Mouse (Mus musculus) neural tube, embryonic 14.5 days (tissue): Measurements from ENCODE around the gene Rbm4b. TPM values are rescaled to one million over a fixed set of nuclear protein-coding genes. Genes with fewer than 3 reads are reported as not detected.

ENCODE experiments used
- ATAC-seq: fragments of 200-750 bp; cut with Nextera tagmentation; 2 replicates; pipeline ENCODE4 v1.8.0; 2017; ENCODE audit warnings: low read depth, mild to moderate bottlenecking, moderate TSS enrichment, moderate library complexity
- H3K27ac ChIP-seq: fragments of 300-500 bp; sonication (generic); 2 replicates; pipeline ENCODE4 v1.5.1; 2014; ENCODE audit warnings: low read depth, mild to moderate bottlenecking, control low read depth, low read length, moderate library complexity, mixed read lengths
- H3K27me3 ChIP-seq: fragments of 300-500 bp; sonication (generic); 2 replicates; pipeline ENCODE4 v1.6.1; 2014; ENCODE audit warnings: low read length; ENCODE audit not compliant: control insufficient read depth, insufficient read depth
- H3K36me3 ChIP-seq: fragments of 300-500 bp; sonication (generic); 2 replicates; pipeline ENCODE4 v1.6.1; 2014; ENCODE audit warnings: low read length, mixed read lengths; ENCODE audit not compliant: control insufficient read depth, insufficient read depth
- H3K4me1 ChIP-seq: fragments of 300-500 bp; sonication (generic); 2 replicates; pipeline ENCODE4 v1.6.1; 2014; ENCODE audit warnings: low read length; ENCODE audit not compliant: control insufficient read depth, insufficient read depth
- H3K4me2 ChIP-seq: fragments of 300-500 bp; sonication (generic); 2 replicates; pipeline ENCODE4 v1.6.1; 2014; ENCODE audit warnings: mild to moderate bottlenecking, low read depth, low read length, control low read depth
- H3K4me3 ChIP-seq: fragments of 300-500 bp; sonication (generic); 2 replicates; pipeline ENCODE4 v1.5.1; 2014; ENCODE audit warnings: low read depth, low read length, control low read depth, mixed read lengths
- H3K9ac ChIP-seq: fragments of 300-500 bp; sonication (generic); replicated peaks from 2 replicates; pipeline ENCODE4 v1.6.1; 2014; ENCODE audit warnings: low read depth, mild to moderate bottlenecking, control low read depth, low read length, mixed read lengths
- H3K9me3 ChIP-seq: fragments of 300-500 bp; sonication (generic); 2 replicates; pipeline ENCODE4 v1.6.1; 2016; ENCODE audit warnings: low read length; ENCODE audit not compliant: control insufficient read depth
- WGBS: fragments of 180-500 bp; shearing (Covaris S2); extraction: QIAGEN DNeasy Blood & Tissue Kit; methylation state at CpG from one replicate; pipeline ENCODE4 v1.1.7; 2014; 5-methylcytosine and 5-hydroxymethylcytosine counted together
- polyA plus RNA-seq: library from polyadenylated mRNA; unstranded; fragments of >200 nt; fragmentation: Nextera tagmentation; extraction: Ambion mirVana; gene quantifications from 2 replicates; pipeline ENCODE4 v1.2.1, GENCODE M21; 2014

Rbm4b gene
- polyA plus RNA-seq, 1 experiment from 2014 or later, result 157 TPM

DNA sequence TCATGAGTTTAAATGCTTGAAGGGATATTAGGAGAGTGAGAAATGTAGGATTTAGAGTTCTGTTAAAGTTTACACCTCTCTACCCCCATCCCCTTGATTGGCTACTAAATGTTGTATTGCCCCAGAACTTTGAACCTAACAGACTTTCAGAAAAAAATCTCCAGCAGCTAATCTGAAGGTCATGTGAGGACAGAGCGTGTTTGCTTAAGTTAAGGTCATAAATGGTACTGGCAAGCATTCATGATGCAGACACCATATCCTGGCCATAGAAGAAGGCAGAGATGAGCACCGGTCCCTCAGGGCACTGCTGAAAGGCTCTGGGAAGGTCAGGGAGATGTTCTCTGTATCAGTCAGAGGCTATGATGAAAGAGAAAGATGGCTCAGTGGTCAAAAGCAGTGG lies 39.0 kb upstream of the Rbm4b start:
- Histone ChIP-seq H3K36me3 (no peaks in the 10 kb centered on the region; the same call in none of the 2 replicates), H3K9me3 (no peaks in the 10 kb centered on the region), H3K4me3 (no peak overlapping the region), H3K4me1 (peaks cover 17% of the 10 kb centered on the region; the same call in 1 of the 2 replicates), H3K27me3 (no peaks in the 10 kb centered on the region), H3K9ac (no peak overlapping the region), H3K4me2 (no peak overlapping the region), H3K27ac (no peak overlapping the region)
- WGBS, result 94% methylated on average over 2 of the region's 2 CpGs
- ATAC-seq, result no peak

DNA sequence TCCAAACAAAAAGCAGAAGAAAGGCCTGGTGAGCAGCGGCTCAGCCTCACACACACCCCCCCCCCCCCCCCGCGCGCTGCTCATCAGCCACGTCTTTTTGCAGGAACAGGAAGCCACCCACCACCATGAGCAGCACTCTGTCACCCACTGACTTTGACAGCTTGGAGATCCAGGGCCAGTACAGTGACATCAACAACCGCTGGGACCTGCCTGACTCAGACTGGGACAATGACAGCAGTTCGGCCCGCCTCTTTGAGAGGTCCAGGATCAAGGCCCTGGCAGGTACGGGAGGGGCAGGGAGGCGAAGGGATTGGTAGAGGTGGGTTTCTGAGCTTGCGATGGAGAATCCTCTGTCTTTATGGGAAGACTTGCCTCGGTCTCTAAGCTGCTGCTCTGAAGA lies 37.6 kb upstream of the Rbm4b start:
- Histone ChIP-seq H3K9ac (no peak overlapping the region), H3K36me3 (peaks cover 3% of the 10 kb centered on the region), H3K27me3 (no peaks in the 10 kb centered on the region), H3K4me3 (no peak overlapping the region), H3K4me1 (peaks cover 13% of the 10 kb centered on the region; the same call in 1 of the 2 replicates), H3K27ac (no peak overlapping the region), H3K9me3 (no peaks in the 10 kb centered on the region), H3K4me2 (no peak overlapping the region)
- ATAC-seq, result no peak
- 36% methylated on average over 12 of the region's 12 CpGs for WGBS

DNA sequence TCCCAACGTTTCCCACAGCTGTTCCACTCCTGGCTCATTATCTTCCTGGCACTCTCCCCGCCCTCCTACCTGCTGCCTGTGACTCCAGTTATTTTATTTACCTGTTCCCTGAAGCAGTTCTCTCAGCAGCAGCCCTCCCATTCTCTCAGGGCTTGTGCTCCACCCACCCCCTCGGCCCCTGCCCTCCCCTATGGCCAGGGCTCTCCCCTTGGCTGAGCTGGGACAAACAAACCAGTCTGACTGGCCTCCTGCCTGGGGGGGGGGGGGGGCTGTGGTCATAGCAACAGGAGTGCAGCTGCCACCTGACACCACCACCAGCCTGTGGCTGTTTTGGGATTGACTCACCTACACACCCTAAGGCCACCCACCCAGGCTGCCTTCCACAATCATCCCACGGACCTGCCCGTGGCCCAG lies 36.9 kb upstream of the Rbm4b start:
- no peaks in the 10 kb centered on the region for H3K9me3 ChIP-seq
- H3K27ac ChIP-seq, result no peak overlapping the region
- H3K4me3 ChIP-seq, result no peak overlapping the region
- WGBS, result 24% methylated on average over 5 of the region's 5 CpGs
- no peak for ATAC-seq
- H3K27me3 ChIP-seq, result no peaks in the 10 kb centered on the region
- 0 out of 2 replicates have a peak, but pooled peaks cover 10% of the 10 kb centered on the region for H3K4me1 ChIP-seq
- no peak overlapping the region for H3K4me2 ChIP-seq
- no peak overlapping the region for H3K9ac ChIP-seq
- peaks cover 9% of the 10 kb centered on the region for H3K36me3 ChIP-seq

DNA sequence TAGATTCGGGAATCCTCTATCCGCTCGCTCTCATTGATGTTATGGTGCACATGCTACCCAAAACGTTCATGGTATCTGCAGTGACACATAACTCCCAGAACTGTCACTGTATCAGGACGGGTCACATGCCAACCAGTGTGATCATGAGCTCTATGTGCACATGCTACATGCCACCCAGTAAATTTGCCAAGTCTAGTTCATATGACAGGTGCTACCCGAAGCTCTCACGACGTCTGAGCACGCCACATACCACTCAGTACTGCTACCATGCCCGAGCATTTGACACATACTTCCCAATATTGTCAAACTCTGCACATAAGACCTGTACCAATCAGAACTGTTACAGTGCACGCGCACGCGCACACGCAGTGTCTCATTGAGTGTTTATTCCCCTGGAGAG lies 36.2 kb upstream of the Rbm4b start:
- H3K9me3 ChIP-seq, result no peaks in the 10 kb centered on the region
- no peak overlapping the region for H3K4me3 ChIP-seq
- H3K36me3 ChIP-seq, result peaks cover 11% of the 10 kb centered on the region
- H3K27ac ChIP-seq, result no peak overlapping the region
- no peak overlapping the region for H3K9ac ChIP-seq
- 78% methylated on average over 15 of the region's 15 CpGs for WGBS
- no peak for ATAC-seq
- no peak overlapping the region for H3K4me2 ChIP-seq
- 0 out of 2 replicates have a peak, but pooled peaks cover 3% of the 10 kb centered on the region for H3K4me1 ChIP-seq
- no peaks in the 10 kb centered on the region for H3K27me3 ChIP-seq

DNA sequence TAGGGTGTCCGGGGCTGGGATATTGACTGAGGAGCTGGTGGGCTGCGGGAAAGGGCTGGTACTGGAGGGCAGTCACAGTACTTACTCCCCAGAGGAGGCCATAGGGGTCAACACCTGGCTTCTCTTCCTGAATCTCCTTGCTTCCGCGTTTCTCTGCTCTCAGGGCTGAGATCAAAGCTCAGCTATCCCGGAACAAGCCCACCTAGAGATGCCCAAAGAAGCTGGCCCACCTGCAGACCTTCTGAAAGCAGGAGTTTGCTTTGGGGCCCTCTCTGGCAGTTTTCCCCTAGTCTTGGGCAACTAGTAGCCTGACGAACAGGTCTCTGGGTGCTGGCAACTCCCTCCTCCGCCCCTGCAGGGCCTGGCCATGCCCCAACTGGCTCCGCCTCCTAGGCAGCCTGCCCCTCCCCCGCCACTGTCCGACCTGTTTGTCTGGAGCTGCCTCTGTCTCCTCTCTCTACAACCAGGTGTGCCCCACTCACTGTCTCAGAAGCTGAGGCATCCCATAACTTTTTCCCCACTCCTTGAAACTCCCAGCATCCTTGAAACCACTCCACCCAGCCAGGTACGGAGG lies 35.5 kb upstream of the Rbm4b start:
- H3K9ac ChIP-seq, result no peak overlapping the region

DNA sequence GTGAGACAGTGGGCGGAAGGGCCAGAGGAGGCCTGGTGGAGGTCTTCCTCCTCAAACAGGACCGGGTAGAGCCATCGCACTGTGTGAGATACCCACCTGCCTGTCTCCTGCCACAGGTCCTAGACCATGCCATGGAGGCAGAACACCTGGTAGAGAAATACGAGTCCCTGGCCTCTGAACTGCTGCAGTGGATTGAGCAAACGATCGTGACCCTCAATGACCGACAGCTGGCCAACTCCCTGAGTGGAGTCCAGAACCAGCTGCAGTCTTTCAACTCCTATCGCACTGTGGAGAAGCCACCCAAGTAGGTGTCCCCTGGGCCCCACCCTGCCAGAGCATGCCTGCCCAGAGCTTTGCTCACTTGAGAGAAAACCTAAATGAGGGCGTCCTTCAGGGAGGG lies 27.1 kb upstream of the Rbm4b start:
- no peaks in the 10 kb centered on the region for H3K4me1 ChIP-seq
- H3K9ac ChIP-seq, result no peak overlapping the region
- WGBS, result 93% methylated on average over 9 of the region's 9 CpGs
- no peak overlapping the region for H3K27ac ChIP-seq
- H3K36me3 ChIP-seq, result peaks cover 67% of the 10 kb centered on the region
- no peak overlapping the region for H3K4me3 ChIP-seq
- H3K27me3 ChIP-seq, result no peaks in the 10 kb centered on the region
- no peaks in the 10 kb centered on the region for H3K9me3 ChIP-seq
- no peak for ATAC-seq
- no peak overlapping the region for H3K4me2 ChIP-seq

More for the DNA sequence above, 35.5 kb upstream of the Rbm4b start:
- Histone ChIP-seq H3K36me3 (peaks cover 14% of the 10 kb centered on the region), H3K4me2 (no peak overlapping the region), H3K4me1 (0 out of 2 replicates have a peak, but pooled peaks cover 3% of the 10 kb centered on the region), H3K27me3 (no peaks in the 10 kb centered on the region), H3K27ac (no peak overlapping the region), H3K9me3 (no peaks in the 10 kb centered on the region), H3K4me3 (no peak overlapping the region)
- ATAC-seq, result no peak
- 22% methylated on average over 11 of the region's 11 CpGs for WGBS

DNA sequence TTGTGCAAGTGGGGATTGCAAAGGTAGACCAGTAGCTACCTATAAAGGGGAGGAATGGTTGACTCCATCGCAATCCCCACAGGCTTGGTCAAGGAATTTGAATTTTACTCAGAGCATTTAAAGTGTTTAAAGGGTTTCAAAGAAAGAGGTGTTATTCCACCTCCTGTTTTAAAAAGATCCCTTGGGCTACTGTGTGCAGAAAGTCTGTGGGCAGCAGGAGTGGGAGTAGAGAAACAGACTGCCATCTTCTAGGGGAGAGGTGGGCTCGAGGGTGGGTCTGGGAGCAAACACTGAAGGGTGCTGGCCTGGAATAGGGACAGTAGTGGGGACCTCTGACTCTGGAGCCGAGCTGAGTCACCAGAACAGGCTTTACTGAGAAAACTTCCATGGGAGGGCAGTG lies 23.2 kb upstream of the Rbm4b start:
- Histone ChIP-seq H3K27ac (no peak overlapping the region), H3K36me3 (peaks cover 61% of the 10 kb centered on the region), H3K9ac (no peak overlapping the region), H3K27me3 (no peaks in the 10 kb centered on the region), H3K4me2 (no peak overlapping the region), H3K9me3 (no peaks in the 10 kb centered on the region), H3K4me1 (no peaks in the 10 kb centered on the region), H3K4me3 (no peak overlapping the region)
- 90% methylated on average over 3 of the region's 3 CpGs for WGBS
- no peak for ATAC-seq

DNA sequence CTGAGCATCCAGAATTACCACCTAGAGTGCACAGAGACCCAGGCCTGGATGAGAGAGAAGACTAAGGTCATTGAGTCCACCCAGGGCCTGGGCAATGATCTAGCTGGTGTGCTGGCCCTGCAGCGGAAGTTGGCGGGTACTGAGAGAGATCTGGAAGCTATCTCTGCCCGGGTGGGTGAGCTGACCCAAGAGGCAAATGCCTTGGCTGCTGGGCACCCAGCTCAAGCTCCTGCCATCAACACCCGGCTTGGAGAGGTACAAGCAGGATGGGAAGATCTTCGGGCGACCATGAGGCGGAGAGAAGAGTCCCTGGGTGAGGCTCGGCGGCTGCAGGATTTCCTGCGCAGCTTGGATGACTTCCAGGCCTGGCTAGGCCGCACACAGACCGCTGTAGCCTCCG lies 18.4 kb upstream of the Rbm4b start:
- WGBS, result 88% methylated on average over 13 of the region's 13 CpGs
- H3K4me2 ChIP-seq, result no peak overlapping the region
- no peak overlapping the region for H3K9ac ChIP-seq
- no peaks in the 10 kb centered on the region for H3K9me3 ChIP-seq
- no peaks in the 10 kb centered on the region for H3K27me3 ChIP-seq
- no peak for ATAC-seq
- peaks cover 74% of the 10 kb centered on the region for H3K36me3 ChIP-seq
- H3K27ac ChIP-seq, result no peak overlapping the region
- H3K4me1 ChIP-seq, result no peaks in the 10 kb centered on the region
- H3K4me3 ChIP-seq, result no peak overlapping the region

DNA sequence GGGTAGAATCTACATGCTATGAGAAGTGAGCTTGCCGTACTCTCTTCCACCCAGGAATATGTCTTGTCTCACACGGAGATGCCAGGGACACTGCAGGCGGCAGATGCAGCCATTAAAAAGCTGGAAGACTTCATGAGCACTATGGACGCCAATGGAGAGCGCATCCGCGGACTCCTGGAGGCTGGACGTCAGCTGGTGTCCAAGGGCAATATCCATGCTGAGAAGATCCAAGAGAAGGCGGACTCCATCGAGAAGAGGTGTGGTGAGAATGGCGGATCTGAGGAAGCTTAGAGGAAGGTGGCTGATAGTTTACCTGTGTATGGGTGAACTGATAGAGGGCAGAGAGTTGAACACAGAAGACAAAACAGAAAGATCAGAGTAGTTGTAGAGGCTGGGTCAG lies 17.2 kb upstream of the Rbm4b start:
- Histone ChIP-seq H3K9me3 (no peaks in the 10 kb centered on the region), H3K4me2 (no peak overlapping the region), H3K4me1 (no peaks in the 10 kb centered on the region), H3K27ac (no peak overlapping the region), H3K4me3 (no peak overlapping the region), H3K36me3 (peaks cover 66% of the 10 kb centered on the region), H3K9ac (no peak overlapping the region), H3K27me3 (no peaks in the 10 kb centered on the region)
- ATAC-seq, result no peak
- 93% methylated on average over 11 of the region's 11 CpGs for WGBS
